Mouse (Mus musculus) limb, embryonic 15.5 days (tissue): ENCODE data around the gene Phb2. TPM values are rescaled to one million over a fixed set of nuclear protein-coding genes. Genes with fewer than 3 reads are reported as not detected.
A peak's percentile ranks its signal among the peaks of the same experiment; 100 is the strongest.

ENCODE experiments used
- ATAC-seq: fragments of 200-750 bp; cut with Nextera tagmentation; 2 replicates; pipeline ENCODE4 v1.8.0; 2017; ENCODE audit warnings: low read depth, moderate TSS enrichment; ENCODE audit not compliant: insufficient number of reproducible peaks, low FRiP score, low TSS enrichment
- H3K27ac ChIP-seq: fragments of 300-500 bp; sonication (generic); 2 replicates; pipeline ENCODE4 v1.5.1; 2015; ENCODE audit warnings: moderate library complexity, mild to moderate bottlenecking, inconsistent platforms
- H3K27me3 ChIP-seq: fragments of 300-500 bp; sonication (generic); 2 replicates; pipeline ENCODE4 v1.6.1; 2015; ENCODE audit warnings: inconsistent platforms
- H3K36me3 ChIP-seq: fragments of 300-500 bp; sonication (generic); 2 replicates; pipeline ENCODE4 v1.6.1; 2015; ENCODE audit warnings: inconsistent platforms
- H3K4me1 ChIP-seq: fragments of 300-500 bp; sonication (generic); 2 replicates; pipeline ENCODE4 v1.6.1; 2015; ENCODE audit warnings: inconsistent platforms
- H3K4me2 ChIP-seq: fragments of 300-500 bp; sonication (generic); 2 replicates; pipeline ENCODE4 v1.6.1; 2015; ENCODE audit warnings: mild to moderate bottlenecking, inconsistent platforms
- H3K4me3 ChIP-seq: fragments of 300-500 bp; sonication (generic); 2 replicates; pipeline ENCODE4 v1.5.1; 2015; ENCODE audit warnings: mild to moderate bottlenecking, inconsistent platforms
- H3K9ac ChIP-seq: fragments of 300-500 bp; sonication (generic); 2 replicates; pipeline ENCODE4 v1.6.1; 2015; ENCODE audit warnings: inconsistent platforms
- H3K9me3 ChIP-seq: fragments of 300-500 bp; sonication (generic); 2 replicates; pipeline ENCODE4 v1.6.1; 2016; ENCODE audit warnings: inconsistent platforms
- WGBS: fragments of 180-500 bp; shearing (Covaris S2); methylation state at CpG from one replicate; pipeline ENCODE4 v1.1.7; 2015; 5-methylcytosine and 5-hydroxymethylcytosine counted together
- polyA plus RNA-seq: library from polyadenylated mRNA; unstranded; fragments of >200 nt; fragmentation: Nextera tagmentation; extraction: Ambion mirVana; gene quantifications from 2 replicates; pipeline ENCODE4 v1.2.1, GENCODE M21; 2015

Phb2 gene
- polyA plus RNA-seq, 1 experiment from 2014 or later: 285 TPM

DNA sequence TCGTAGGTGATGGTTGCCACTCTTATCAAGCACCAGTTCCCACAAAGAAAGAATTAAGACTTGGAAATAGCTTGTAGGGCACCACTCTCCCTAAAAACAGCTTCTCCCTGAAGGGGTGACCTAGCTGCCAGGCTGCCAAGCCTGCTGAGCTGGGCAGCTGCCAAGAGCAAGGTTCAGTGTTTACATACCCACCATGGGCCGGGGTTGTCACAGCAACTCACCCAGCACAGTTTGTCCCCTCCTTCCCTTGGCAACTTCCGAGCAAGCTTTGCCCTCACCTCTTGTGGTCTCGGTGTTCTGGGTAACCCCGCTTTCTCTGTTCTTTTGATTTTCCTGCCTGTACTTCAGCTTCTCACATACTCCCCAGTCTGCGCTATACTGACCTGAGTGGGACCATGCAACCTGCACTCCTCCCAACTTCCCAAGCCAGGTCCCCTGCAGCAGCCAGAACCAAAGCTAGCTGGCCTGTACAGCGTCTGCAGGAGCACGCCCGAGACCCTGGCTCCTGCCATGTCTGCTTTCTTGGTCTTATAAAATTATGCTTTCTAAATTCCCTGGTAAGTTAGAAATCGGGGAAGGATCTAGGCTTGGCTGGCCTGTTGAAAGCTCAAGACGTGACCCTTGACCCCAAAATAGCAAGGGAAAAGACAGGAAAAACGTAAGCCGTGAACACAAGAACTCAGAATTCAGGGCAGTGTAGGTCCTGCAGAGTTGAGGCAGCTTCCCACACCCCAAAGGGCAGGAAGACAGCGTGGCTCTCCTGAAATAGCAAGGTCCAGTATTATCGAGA lies 17.8 kb upstream of the Phb2 start:
- Histone ChIP-seq H3K4me1 (peaks cover 10% of the 10 kb centered on the region), H3K4me2 (no peak overlapping the region), H3K36me3 (peaks cover 15% of the 10 kb centered on the region), H3K9ac (no peak overlapping the region), H3K9me3 (no peaks in the 10 kb centered on the region), H3K4me3 (no peak overlapping the region), H3K27ac (no peak overlapping the region; the same call in 1 of the 2 replicates), H3K27me3 (no peaks in the 10 kb centered on the region)
- no peak for ATAC-seq
- WGBS: 80% methylated on average over 15 of the region's 15 CpGs

- Histone ChIP-seq H3K4me2 (no peak overlapping the region), H3K27me3 (no peaks in the 10 kb centered on the region), H3K36me3 (peaks cover 37% of the 10 kb centered on the region), H3K9me3 (no peaks in the 10 kb centered on the region), H3K27ac (no peak overlapping the region), H3K9ac (no peak overlapping the region), H3K4me3 (no peak overlapping the region), H3K4me1 (peaks cover 13% of the 10 kb centered on the region)
- no peak for ATAC-seq
- WGBS: 89% methylated on average over 7 of the region's 7 CpGs
Observed at GRCm38 (mm10) chr6:124696441-124697150, 15.5 kb upstream of the Phb2 start.

DNA sequence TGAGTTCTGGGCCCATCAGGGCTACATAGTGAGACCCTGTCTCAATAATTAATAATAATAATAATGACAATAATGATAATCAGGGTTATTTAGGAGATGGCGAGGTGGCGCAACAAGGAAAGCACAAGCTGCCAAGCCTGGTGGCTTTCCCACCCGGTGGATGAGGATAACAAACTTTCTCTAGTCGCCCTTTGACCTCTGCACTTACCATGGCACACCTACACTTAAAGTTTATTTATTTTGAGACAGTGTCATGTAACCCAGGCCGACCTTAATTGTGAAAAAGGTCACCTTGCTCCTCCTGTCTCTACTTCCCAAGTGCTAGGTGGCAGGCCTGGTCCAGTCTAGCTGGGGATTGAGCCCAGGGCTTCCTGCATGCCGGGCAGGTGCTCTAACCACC lies 13.4 kb upstream of the Phb2 start:
- Histone ChIP-seq H3K27me3 (no peaks in the 10 kb centered on the region), H3K9me3 (no peaks in the 10 kb centered on the region), H3K4me1 (peaks cover 13% of the 10 kb centered on the region), H3K36me3 (peaks cover 57% of the 10 kb centered on the region), H3K9ac (no peak overlapping the region), H3K27ac (no peak overlapping the region), H3K4me3 (no peak overlapping the region), H3K4me2 (no peak overlapping the region)
- no peak for ATAC-seq
- WGBS: 84% methylated on average over 6 of the region's 6 CpGs

DNA sequence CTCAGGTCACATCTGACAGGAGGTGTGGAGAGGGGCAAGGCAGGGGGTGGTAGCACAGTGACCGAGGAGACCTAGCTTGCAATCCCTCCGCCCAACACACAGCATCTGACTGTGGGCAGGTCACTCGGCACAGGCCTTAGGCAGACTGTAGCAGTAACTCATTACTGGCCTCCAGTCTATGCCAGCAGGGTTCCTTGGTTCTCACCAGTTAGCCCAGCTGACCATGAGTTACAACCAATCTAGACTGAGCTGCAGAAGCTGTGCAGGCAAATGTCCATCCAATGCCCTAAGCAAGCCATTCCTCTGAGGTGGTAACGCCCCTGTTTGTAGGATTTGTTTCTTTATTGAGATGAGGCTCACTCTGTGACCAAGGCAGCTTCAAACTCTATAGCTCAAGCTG lies 12.8 kb upstream of the Phb2 start:
- H3K27ac ChIP-seq: no peak overlapping the region
- H3K4me1 ChIP-seq: peaks cover 8% of the 10 kb centered on the region
- no peak for ATAC-seq
- H3K27me3 ChIP-seq: no peaks in the 10 kb centered on the region
- no peak overlapping the region for H3K4me3 ChIP-seq
- no peak overlapping the region for H3K9ac ChIP-seq
- peaks cover 63% of the 10 kb centered on the region for H3K36me3 ChIP-seq
- H3K4me2 ChIP-seq: no peak overlapping the region
- 84% methylated on average over 4 of the region's 4 CpGs for WGBS
- no peaks in the 10 kb centered on the region for H3K9me3 ChIP-seq

DNA sequence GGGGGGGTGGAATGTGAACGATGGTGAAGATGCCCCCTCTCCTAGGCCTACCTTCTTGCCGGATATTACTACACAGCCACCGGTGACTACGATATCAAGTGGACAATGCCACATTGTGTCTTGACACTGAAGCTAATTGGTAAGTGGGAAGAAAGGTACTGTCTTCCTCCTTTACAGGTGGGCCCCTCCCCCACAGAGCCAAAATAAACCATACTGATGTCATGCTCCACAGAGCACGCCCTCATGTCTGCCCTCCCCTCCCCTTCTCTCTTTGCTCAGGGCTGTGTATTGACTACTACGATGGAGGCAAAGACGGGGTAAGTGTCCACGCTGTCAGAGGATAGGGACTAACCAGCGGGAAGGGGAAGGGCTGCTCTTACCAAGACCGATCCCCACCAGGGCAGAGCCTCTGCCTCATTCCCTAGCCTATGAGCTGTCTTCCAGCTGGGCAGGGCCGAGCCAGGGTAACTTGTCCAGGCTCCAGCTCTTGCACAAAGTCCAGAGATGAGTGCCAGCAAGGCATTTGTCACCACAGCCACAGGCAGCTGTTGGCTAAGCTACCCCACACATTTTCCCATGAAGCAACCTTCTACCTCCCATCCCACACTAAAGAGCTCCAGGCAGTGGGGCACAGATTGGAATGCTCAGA lies 12.1 kb upstream of the Phb2 start:
- H3K4me1 ChIP-seq: 0 out of 2 replicates have a peak, but pooled peaks cover 3% of the 10 kb centered on the region
- peaks cover 71% of the 10 kb centered on the region for H3K36me3 ChIP-seq
- WGBS: 84% methylated on average over 11 of the region's 11 CpGs
- H3K4me3 ChIP-seq: no peak overlapping the region
- H3K27ac ChIP-seq: no peak overlapping the region
- H3K27me3 ChIP-seq: no peaks in the 10 kb centered on the region
- no peak overlapping the region for H3K4me2 ChIP-seq
- no peaks in the 10 kb centered on the region for H3K9me3 ChIP-seq
- ATAC-seq: peak; percentile 66; the same call in 1 of the 2 replicates
- no peak overlapping the region for H3K9ac ChIP-seq

DNA sequence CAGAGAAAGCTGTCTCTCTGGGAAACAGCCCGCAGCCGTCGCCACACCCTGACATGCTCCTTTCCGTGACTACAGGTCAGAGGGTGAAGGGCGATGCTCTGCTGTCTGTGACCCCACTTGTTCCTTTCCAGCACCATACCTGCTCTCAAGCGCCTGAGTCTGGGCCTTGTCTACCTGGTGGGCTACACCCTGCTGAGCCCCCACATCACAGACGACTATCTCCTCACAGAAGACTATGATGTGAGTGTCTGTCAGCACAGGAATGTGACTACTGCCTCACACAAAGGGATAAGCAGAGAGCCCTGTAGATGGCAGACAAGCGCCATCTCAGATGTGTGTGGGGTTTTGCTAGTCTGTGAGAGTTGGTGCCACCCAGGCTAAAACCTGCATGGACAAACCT lies 10.8 kb upstream of the Phb2 start:
- H3K9ac ChIP-seq: no peak overlapping the region
- H3K27me3 ChIP-seq: no peaks in the 10 kb centered on the region
- H3K36me3 ChIP-seq: peaks cover 83% of the 10 kb centered on the region
- H3K27ac ChIP-seq: no peak overlapping the region
- no peak overlapping the region for H3K4me3 ChIP-seq
- 0 out of 2 replicates have a peak, but pooled peaks cover 3% of the 10 kb centered on the region for H3K4me1 ChIP-seq
- no peak overlapping the region for H3K4me2 ChIP-seq
- 82% methylated on average over 8 of the region's 8 CpGs for WGBS
- ATAC-seq: no peak
- no peaks in the 10 kb centered on the region for H3K9me3 ChIP-seq

GRCm38 (mm10) chr6:124702102-124702783 lies 9.9 kb upstream of the Phb2 start:
- no peaks in the 10 kb centered on the region for H3K27me3 ChIP-seq
- no peak overlapping the region for H3K4me3 ChIP-seq
- no peaks in the 10 kb centered on the region for H3K9me3 ChIP-seq
- no peak overlapping the region for H3K27ac ChIP-seq
- WGBS: 87% methylated on average over 17 of the region's 17 CpGs
- no peak overlapping the region for H3K9ac ChIP-seq
- 0 out of 2 replicates have a peak, but pooled peaks cover 3% of the 10 kb centered on the region for H3K4me1 ChIP-seq
- H3K4me2 ChIP-seq: no peak overlapping the region
- ATAC-seq: no peak
- peaks cover 89% of the 10 kb centered on the region for H3K36me3 ChIP-seq

DNA sequence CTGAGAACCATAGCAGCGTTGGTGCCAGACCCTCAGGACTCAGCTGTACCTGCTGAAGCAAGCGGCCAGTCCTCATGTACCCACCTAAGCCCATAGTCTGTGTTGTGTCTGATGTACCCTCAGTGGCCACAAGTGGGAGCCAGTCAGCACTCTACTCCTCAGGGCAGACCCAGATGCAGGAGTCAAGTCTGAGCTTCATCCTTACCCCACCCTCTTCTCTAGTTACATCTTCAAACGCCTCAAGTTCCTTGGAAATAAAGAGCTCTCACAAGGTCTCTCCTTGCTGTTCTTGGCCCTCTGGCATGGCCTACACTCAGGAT lies 9.4 kb upstream of the Phb2 start:
- Histone ChIP-seq H3K4me1 (0 out of 2 replicates have a peak, but pooled peaks cover 3% of the 10 kb centered on the region), H3K4me2 (no peak overlapping the region), H3K36me3 (peaks cover 93% of the 10 kb centered on the region), H3K27me3 (no peaks in the 10 kb centered on the region), H3K27ac (no peak overlapping the region), H3K9ac (no peak overlapping the region), H3K4me3 (no peak overlapping the region), H3K9me3 (no peaks in the 10 kb centered on the region)
- WGBS: 51% methylated on average over 3 of the region's 3 CpGs
- 0 out of 2 replicates have a peak, but pooled peaks have one; percentile 46 for ATAC-seq

DNA sequence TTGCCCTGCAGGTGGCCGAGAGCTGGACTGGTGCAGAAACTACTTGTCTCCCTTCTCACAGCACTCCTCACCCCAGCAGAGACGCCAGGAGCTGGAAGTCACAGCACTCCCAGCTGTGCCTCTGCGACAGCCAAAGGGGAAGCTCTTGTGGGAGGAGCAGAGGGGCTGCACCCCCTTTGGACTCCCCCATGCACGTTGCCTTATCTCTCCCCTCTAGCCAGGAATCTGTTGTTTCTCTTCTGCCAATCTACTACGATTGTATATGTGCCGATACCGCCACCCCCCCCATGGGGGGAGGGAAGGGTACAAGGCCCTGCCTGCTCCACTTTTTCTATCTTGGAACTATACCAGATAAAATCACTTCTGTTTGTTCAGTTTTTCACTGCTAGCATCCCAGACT lies 8.3 kb upstream of the Phb2 start:
- ATAC-seq: no peak
- Histone ChIP-seq H3K9ac (no peak overlapping the region), H3K4me3 (no peak overlapping the region), H3K4me1 (0 out of 2 replicates have a peak, but pooled peaks cover 3% of the 10 kb centered on the region), H3K9me3 (no peaks in the 10 kb centered on the region), H3K4me2 (no peak overlapping the region), H3K27me3 (no peaks in the 10 kb centered on the region), H3K27ac (no peak overlapping the region), H3K36me3 (peaks cover 92% of the 10 kb centered on the region)
- 76% methylated on average over 7 of the region's 7 CpGs for WGBS

- WGBS: 94% methylated on average over 2 of the region's 2 CpGs
- Histone ChIP-seq H3K27me3 (no peaks in the 10 kb centered on the region), H3K36me3 (peaks cover 86% of the 10 kb centered on the region), H3K4me2 (no peak overlapping the region), H3K4me1 (peaks cover 5% of the 10 kb centered on the region; the same call in 1 of the 2 replicates), H3K9me3 (no peaks in the 10 kb centered on the region), H3K9ac (no peak overlapping the region), H3K4me3 (no peak overlapping the region), H3K27ac (no peak overlapping the region)
- ATAC-seq: no peak
Observed at GRCm38 (mm10) chr6:124704417-124704816, 7.7 kb upstream of the Phb2 start.

- H3K36me3 ChIP-seq: peaks cover 69% of the 10 kb centered on the region
- peaks cover 17% of the 10 kb centered on the region for H3K4me1 ChIP-seq
- WGBS: 85% methylated on average over 5 of the region's 5 CpGs
- no peak overlapping the region for H3K9ac ChIP-seq
- no peak overlapping the region for H3K4me2 ChIP-seq
- ATAC-seq: no peak
- no peaks in the 10 kb centered on the region for H3K9me3 ChIP-seq
- no peaks in the 10 kb centered on the region for H3K27me3 ChIP-seq
- H3K27ac ChIP-seq: no peak overlapping the region
- no peak overlapping the region for H3K4me3 ChIP-seq
Observed at GRCm38 (mm10) chr6:124706061-124706627, 6.0 kb upstream of the Phb2 start.
